Mouse (Mus musculus): Measurements from ENCODE around the gene Hspa1a. TPM values are rescaled to one million over a fixed set of nuclear protein-coding genes. Genes with fewer than 3 reads are reported as not detected.
"Not testable (repeated sequence)": the region's sequence is repeated elsewhere in the genome, so short reads cannot be mapped to it uniquely, and the experiment has no call there.

Hspa1a gene
- total RNA-seq, 2 experiments from 2014 or later = 6.8 to 8.7 TPM

DNA sequence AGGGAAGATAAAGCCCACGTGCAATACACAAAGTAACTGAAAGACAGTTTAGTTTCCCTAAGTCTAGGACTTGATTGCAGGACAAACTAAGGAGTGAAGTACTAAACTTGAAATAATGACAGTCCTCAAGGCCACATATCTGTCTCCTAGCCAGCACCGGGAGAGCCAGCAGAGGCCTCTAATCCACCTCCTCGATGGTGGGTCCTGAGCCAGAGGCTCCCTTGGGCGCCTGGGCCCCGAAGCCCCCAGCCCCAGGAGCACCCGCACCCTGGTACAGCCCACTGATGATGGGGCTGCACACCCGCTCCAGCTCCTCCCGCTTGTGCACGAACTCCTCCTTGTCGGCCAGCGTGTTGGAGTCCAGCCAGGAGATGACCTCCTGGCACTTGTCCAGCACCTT lies 2.1 kb downstream of the Hspa1a start, which contains the start of gene Gm20481:
TSS of gene Gm20481 (plus strand) at position 91 of the 400 bp plus-strand sequence.
- not testable (repeated sequence) for DNase-seq (ENCODE audit: low spot score in 2 of 2)

DNA sequence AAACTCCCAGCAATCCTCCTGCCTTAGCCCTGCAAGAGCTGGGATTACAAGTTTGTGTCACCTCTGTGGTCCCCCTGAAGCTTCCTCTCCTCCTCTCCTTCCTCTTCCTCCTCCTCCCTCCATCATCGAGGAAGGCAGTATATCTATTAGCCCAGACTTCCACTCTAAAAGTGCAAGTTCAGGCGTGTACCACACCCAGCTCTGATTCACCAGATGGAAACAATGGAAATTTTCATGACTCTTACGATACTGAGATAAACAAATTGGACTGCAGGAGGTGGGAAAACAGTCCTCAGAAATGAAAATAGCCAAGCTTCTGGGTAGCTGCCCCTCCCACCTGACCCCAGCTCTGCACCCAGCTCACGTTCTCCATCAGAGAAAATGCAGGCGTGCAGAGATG lies 6.3 kb downstream of the Hspa1a start:
- DNase-seq (ENCODE audit: low spot score in 2 of 2) = no peak

DNA sequence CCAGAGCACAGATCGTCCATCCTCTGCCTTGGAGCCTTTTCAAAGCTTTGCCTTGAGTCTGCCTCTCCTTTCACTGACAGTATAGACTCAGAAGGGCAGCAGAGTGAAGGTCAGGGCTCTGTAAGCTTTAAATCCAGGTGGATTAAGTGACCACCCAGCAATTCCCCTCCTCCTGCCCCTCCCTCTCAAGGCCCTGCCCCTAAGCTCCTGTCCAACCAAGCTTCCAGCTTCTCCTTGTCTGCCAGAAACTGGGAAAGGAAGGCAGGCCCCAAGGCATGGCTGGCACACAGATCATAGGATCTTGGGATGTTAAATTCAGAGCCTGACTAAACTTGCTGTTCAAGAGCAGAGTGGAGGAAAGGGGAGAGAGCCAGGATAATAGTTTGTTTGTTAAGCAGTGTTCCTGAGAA lies 7.3 kb downstream of the Hspa1a start:
- DNase-seq (ENCODE audit: low spot score in 2 of 2) = no peak

DNA sequence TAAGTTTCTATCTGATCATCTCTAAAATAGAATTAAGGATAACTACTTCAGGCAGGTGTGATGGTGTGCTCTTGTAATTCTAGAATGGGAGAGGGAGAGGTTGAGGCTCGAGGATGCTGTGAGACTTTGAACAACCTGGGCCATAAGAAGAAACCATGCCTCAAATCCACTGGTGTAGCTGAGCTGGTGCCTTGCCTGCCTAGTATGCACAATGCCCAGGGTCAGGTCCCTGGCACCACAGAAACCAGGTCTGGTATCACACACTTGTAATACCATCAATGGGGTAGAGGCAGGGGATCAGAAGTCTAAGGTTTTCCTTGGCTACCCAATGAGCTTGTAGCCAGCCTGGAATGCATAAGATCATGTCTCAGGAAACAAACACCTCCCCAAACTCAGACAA lies 9.1 kb downstream of the Hspa1a start:
- DNase-seq (ENCODE audit: low spot score in 2 of 2) = no peak

DNA sequence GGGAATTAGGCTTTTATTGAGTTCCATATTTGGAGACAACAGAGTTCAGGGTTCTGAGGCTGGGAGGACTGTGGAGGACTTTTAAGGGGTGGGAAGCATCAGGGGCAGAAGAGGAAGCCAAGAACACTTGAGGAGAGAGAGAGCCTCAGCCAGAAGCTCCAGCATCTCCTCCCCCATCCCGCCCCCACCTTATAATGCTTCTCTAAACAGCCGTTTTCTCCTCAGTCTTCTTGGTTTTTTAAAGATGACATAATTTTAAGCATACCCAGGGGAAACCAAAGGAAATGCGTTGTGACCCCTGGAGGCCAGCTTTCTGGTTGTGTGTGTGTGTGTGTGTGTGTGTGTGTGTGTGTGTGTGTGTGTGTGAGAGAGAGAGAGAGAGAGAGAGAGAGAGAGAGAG lies 9.8 kb downstream of the Hspa1a start:
- DNase-seq (ENCODE audit: low spot score in 2 of 2) = no peak

DNA sequence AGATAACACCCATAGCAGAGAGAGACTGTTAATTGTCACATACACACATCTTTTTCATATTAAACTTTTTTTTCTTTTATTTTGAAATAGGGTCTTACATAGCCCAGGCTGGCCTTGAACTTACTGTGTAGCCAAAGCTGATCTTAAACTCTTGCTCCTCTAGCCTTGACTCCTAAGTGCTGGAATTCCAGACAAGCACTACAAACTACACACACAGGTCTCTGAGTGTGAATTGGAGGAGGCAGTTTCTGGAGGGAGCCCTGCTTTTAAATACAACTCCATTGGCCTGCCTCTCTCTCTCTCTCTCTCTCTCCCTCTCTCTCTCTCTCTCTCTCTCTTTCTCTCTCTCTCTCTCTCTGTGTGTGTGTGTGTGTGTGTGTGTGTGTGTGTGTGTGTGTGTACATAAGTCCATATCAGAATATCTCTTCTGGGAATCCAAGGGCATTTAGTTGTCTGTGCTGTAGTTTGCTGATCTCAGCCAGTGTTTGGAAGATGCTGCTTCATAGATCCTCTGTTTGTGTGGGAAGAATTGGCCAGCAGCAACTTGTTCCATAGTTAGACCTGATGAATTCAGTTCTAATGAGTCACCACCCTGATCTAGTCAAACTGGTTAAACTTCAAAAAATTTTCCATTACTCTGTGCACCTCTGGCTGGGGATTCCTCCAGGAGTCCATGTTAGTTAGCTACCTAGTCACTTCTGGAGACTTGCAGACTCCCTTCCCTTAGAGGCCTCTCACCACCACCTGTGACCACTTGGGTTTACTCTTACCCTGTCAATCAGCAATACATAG lies 11.1 kb downstream of the Hspa1a start:
- DNase-seq (ENCODE audit: low spot score in 2 of 2) = no peak

DNA sequence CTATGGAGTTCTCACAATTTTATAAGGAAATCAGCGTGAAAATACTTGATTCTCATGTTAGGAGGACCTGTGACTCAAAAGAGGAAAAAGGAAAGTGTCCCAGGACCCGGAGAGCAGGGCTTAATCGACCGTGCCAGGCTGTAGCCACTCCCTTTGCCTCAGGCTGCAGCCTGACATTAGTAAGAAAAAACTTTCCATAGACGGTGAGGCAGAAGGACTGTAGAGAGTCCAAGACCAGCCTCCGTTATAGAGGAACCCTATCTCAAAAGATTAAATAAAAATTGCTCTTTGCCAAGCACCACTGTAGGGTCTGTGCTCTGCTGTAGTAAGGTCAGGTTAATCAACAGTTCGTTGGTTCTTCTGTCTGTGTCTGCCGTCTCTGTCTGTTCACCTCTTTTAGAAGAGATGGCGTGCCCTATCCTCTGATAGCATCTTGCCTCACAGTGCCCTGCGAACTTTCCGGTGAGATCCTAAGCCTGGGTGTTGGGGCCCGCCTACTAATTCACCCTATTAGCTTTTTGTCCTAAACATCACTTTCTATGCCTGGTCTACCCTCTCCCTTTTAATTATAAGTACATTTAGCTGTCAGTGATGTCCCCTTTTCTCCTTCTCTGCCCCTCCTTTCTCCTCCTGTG lies 12.0 kb downstream of the Hspa1a start:
- no peak for DNase-seq (ENCODE audit: low spot score in 2 of 2)

DNA sequence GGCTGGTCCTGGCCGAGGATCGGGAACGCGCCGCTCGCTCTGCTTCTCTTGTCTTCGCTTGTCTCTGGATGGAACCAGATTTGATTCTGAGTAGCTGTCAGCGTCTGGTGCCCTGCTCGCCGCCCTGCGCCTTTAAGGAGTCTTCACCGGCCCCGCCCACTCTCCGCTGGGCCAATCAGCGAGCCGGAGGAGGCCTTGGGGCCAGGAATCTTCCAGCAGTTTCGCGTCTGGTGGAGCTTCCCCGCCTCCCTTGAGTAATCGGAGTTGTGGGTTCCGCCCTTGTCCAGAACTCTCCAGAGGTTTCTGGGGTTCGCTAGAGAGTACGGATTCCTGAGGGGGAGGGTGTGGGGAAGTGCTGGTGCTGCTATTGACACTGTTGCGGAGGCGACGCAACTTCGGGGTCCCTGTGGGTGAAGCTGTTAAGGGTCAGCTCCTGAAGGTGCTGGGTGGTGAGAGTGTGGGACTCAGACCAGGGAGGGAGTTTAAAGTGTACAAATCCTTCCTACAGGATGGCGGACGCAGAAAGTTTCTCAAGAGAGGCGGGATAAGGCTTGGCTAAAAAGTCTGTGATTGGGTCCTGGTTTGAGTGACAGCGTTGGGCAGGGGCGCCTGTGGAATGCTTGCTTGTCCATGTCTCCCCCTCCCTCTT lies 12.7 kb downstream of the Hspa1a start, which contains the start of gene Hspa1b:
TSS of gene Hspa1b (minus strand) at position 109 of the 649 bp plus-strand sequence.
- DNase-seq (ENCODE audit: low spot score in 2 of 2) = peak; percentile 61 to 73

DNA sequence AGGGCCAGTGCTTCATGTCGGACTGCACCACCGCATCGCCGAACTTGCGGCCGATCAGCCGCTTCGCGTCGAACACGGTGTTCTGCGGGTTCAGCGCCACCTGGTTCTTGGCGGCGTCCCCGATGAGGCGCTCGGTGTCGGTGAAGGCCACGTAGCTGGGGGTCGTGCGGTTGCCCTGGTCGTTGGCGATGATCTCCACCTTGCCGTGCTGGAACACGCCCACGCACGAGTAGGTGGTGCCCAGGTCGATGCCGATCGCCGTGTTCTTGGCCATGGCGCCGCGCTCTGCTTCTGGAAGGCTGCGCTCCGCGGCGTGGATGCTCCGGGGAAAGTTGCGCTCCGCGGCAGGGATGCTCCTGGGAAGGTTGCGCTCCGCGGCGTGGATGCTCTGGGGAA lies 13.2 kb downstream of the Hspa1a start:
- not testable (repeated sequence) for DNase-seq (ENCODE audit: low spot score in 2 of 2)

DNA sequence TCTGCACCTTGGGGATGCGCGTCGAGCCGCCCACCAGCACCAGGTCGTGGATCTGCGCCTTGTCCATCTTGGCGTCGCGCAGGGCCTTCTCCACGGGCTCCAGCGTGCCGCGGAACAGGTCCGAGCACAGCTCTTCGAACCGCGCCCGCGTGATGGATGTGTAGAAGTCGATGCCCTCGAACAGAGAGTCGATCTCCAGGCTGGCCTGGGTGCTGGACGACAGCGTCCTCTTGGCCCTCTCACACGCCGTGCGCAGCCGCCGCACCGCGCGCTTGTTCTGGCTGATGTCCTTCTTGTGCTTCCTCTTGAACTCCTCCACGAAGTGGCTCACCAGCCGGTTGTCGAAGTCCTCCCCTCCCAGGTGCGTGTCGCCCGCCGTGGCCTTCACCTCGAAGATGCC lies 14.0 kb downstream of the Hspa1a start:
- not testable (repeated sequence) for DNase-seq (ENCODE audit: low spot score in 2 of 2)

DNA sequence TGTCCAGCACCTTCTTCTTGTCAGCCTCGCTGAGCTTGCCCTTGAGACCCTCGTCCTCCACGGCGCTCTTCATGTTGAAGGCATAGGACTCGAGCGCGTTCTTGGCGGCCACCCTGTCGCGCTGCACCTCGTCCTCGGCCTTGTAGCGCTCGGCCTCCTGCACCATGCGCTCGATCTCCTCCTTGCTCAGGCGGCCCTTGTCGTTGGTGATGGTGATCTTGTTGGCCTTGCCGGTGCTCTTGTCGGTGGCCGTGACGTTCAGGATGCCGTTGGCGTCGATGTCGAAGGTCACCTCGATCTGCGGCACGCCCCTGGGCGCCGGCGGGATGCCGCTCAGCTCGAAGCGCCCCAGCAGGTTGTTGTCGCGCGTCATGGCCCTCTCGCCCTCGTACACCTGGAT lies 14.7 kb downstream of the Hspa1a start:
- DNase-seq (ENCODE audit: low spot score in 2 of 2) = not testable (repeated sequence)

DNA sequence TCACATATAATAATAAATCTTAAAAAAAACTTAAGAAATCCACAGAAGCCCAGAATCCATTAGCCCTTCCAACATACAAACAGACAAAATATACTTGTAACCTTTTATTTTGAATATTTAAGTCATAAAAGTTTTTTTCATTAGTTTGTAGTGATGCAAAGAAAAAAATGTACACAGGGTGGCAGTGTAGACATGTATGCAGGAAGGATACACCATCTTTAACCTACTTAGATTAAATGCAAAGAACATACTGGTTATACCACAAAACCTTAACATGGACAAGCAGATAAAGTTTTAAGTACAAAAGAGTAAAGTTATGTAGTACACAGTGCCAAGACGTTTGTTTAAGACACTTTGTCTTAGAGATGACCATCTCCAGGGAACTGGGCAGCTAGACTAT lies 15.6 kb downstream of the Hspa1a start:
- DNase-seq (ENCODE audit: low spot score in 2 of 2) = no peak

DNA sequence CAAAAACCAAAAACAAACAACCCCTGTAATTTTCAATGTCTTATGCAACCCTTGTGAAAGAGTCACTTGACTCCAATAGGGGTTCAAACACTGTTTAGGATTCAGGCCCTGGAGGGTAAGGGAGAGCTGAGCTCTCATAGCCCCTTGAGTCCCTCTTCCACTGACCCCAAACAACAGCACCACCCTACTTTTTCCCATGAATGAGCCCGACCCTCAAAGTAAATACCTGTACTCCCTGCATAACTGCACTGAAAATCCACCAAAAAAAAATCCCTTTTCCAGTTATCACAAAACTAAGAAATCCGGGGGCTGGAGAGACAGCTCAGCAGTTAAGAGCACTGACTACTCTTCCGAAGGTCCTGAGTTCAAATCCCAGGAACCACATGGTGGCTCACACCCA lies 16.1 kb downstream of the Hspa1a start:
- no peak for DNase-seq (ENCODE audit: low spot score in 2 of 2)

DNA sequence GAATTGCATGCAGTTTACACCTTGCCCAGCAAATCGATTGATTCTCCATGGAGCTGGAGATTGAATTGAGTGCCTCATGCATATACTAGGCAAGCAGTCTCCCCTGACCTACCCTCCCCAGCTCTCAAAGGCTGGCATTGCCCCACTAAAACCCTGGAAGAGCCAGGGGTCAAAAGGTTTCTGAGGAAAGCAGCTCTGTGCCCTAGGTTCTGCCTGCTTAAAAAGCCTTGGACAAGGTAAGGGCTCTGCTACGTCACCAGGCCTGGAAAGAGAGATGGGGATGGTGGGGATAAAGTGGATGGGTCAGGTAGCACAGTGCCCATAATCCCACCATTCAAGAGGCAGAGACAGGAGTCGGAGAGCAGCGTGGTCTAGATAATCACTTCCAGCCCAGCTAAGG lies 17.1 kb downstream of the Hspa1a start:
- DNase-seq (ENCODE audit: low spot score in 2 of 2) = no peak

DNA sequence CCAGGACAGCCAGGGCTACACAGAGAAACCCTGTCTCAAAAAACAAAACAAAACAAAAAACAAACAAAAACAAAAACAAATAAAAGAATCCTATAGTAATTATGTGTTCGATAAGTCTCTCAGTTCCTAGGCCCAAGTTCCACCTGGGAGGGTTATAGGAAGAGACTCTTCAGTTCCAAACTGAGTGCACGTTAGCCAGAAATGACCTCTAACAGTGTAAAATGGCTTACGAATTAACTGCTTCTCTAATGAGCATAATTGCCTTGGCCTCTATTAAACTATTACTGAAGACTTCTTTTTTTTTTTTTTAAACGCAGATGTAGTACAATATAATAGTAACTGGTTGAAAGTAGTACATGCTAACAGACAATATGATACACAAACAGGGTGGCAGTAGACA lies 18.1 kb downstream of the Hspa1a start:
- DNase-seq (ENCODE audit: low spot score in 2 of 2) = no peak

DNA sequence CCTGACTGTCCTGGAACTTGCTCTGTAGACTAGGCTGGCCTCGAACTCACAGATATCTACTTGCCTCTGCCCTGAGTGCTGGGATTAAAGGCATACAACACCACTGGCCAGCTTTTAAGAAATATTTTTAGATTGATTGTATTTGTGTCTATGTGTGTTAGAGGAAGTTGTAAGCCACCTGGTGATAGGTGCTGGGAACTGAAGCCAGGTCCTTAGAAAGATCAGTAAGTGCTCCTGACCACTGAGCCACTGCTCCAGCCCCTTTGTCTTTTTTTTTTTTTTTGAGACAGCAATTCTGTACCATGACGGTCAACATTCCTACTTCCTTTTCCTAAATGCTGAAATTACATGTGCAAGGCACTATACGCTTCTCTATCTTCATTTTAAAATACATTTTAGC lies 18.7 kb downstream of the Hspa1a start:
- no peak for DNase-seq (ENCODE audit: low spot score in 2 of 2)

DNA sequence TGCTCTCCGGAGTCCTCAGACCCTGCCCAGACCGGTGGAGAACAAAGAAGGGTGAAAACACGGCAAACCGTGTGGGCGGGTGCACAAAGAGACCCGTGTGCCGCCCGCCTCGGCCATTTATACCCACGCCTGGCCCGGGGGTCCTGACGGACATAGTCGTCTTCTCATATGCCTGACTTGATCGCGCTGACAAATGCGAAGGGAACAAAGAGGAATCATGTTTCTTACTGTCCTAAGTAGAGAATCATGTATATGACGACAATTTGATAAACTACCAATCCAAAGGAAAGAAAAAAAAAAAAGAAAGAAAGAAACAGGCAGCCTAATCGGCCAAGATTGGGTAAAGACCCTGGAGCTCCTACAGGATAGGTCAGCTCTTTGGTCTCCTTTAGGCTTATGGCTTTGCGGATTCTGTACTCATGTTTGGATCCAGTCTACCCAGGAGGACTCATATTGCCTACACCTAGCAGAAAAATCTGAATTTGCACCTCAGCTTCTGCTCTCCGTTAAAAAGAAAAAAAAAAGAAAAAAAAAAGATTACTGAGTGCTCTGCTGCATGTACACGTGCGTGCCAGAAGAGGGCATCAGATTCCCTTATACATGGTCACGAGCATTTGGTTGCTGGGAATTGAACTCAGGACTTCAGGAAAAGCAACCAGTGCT lies 19.4 kb downstream of the Hspa1a start:
- DNase-seq (ENCODE audit: low spot score in 2 of 2) = peak; percentile 83 to 89

DNA sequence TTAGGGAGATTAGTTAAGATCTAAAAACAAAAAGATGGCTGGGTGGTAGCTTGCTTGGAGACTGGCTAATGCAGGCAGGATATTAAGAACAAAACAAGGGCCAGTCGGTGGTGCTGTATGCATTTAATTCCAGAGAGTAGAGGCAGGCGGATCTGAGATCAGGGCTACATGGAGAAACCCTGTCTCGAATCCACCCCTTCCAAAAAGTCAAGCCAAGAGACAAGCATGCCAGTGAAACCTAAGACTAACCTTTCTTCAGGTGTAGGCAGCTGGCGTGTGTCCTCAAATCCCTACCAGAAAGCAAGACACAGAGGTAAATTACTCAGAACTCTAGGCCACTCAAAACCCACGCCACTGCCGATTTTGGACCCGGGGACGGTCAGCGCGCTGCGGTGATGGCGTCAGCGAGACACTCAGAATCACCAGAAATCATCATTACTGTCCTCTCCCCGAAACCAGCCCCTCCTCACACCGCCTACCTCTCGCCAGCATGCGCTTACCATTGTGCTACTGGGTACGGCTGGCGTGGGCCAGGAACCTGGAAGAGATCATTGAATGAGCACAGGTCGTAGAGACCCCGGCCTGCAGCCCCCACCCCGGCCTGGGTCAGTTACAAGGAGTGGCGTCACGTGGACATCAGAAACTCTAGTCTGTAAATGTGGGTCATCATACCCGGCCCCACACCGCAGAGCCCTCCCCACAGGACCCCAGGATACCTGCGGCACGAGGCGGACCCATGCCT lies 20.1 kb downstream of the Hspa1a start:
- DNase-seq (ENCODE audit: low spot score in 2 of 2) = no peak

DNA sequence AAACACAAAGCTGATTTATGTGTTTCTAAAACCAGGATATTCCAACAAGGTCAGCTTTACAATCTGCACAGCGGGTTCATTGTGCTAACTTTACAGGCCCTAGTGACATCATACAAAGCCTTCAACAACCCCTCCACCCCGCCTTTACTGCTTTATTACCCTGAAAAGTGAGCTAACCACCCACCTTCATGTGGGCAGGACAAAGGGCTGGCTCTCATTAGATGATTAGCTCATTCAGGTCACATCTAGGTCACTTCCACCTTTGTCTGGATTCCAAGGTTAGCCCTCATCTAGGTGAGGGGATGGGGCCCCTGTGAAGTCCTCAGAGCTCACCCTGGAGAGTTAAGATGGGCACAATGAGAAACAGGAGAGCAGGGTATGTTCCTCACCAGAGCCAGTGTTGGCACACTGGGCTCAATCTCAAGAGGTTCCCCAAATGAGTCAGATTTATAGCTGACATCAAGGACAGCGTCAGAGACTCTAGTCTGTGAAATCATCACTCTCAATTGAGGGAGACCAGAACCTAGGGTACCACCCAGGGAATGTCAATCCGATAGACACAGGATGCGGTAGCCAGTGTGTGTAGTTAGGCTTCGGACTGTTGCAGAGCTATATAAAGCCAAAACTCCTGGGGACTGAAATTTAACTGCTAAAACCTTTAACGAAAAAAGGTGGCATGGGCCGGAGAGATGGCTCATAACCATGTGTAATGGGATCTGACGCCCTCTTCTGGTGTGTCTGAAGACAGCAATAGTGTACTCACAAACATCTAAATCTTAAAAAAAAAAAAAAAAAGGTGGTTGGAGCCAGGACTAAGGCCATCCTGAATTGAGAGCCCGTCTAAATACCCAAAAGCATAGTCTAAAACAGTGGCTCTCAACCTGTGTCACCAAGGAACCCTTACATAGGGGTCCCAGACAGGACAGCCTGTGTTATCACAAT lies 21.2 kb downstream of the Hspa1a start:
- DNase-seq (ENCODE audit: low spot score in 2 of 2) = no peak

DNA sequence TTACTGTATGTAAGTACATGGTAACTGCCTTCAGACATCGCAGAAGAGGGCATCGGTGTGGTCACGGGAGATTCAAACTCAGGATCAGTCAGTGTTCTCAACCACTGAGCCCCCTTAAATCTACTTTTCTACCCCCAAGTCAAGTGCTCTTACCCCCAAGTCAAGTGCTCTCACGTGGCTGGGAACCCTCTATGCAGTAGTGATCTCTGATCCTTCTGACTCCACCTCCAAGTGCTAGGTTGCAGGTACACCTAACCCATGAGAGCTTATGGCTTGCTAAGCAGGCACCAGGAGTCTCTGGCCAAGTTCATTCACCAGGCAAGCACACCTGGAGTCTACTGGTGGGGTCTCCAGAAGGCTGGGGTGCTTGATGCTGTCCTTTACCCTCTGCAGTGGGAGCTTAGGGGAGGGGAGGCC lies 22.4 kb downstream of the Hspa1a start:
- DNase-seq (ENCODE audit: low spot score in 2 of 2) = no peak
